Mouse (Mus musculus): ENCODE measurements around the gene Olfr1090. TPM values are rescaled to one million over a fixed set of nuclear protein-coding genes. Genes with fewer than 3 reads are reported as not detected.

The Olfr1090 gene
- not detected for polyA plus RNA-seq (2014; fragmentation: Illumina TruSeq; extraction: RNeasy Lipid Tissue Mini Kit (QIAGEN cat#74804); ENCODE audit: low read depth, low replicate concordance)

GRCm38 (mm10) chr2:86758893-86759292 lies at the start of gene Olfr1090:
Gene Olfr1090, minus strand, starts transcription at chr2:86758993.

GRCm38 (mm10) chr2:86782179-86782578 lies 23.4 kb upstream of the Olfr1090 start, which contains the start of gene Olfr1093:
Gene Olfr1093, plus strand, starts transcription at chr2:86782479.

GRCm38 (mm10) chr2:86733601-86734000 lies 25.2 kb downstream of the Olfr1090 start, which contains the start of gene Olfr1089:
Gene Olfr1089, minus strand, starts transcription at chr2:86733701.

Other genes with a start within 250 kb of the Olfr1090 start
- gene Olfr1079, start 216.5 kb downstream of the Olfr1090 start, polyA plus RNA-seq (2014; fragmentation: Illumina TruSeq; extraction: RNeasy Lipid Tissue Mini Kit (QIAGEN cat#74804); ENCODE audit: low read depth, low replicate concordance) = not detected
- gene Olfr1080, start 200.8 kb downstream of the Olfr1090 start, polyA plus RNA-seq (2014; fragmentation: Illumina TruSeq; extraction: RNeasy Lipid Tissue Mini Kit (QIAGEN cat#74804); ENCODE audit: low read depth, low replicate concordance) = not detected
- not detected for gene Olfr1082, start 160.0 kb downstream of the Olfr1090 start, polyA plus RNA-seq (2014; fragmentation: Illumina TruSeq; extraction: RNeasy Lipid Tissue Mini Kit (QIAGEN cat#74804); ENCODE audit: low read depth, low replicate concordance)
- gene Olfr1084, start 119.3 kb downstream of the Olfr1090 start, polyA plus RNA-seq (2014; fragmentation: Illumina TruSeq; extraction: RNeasy Lipid Tissue Mini Kit (QIAGEN cat#74804); ENCODE audit: low read depth, low replicate concordance) = not detected
- gene Olfr1085, start 97.0 kb downstream of the Olfr1090 start, polyA plus RNA-seq (2014; fragmentation: Illumina TruSeq; extraction: RNeasy Lipid Tissue Mini Kit (QIAGEN cat#74804); ENCODE audit: low read depth, low replicate concordance) = not detected
- gene Olfr1086, start 78.9 kb downstream of the Olfr1090 start, polyA plus RNA-seq (2014; fragmentation: Illumina TruSeq; extraction: RNeasy Lipid Tissue Mini Kit (QIAGEN cat#74804); ENCODE audit: low read depth, low replicate concordance) = not detected
- not detected for gene Olfr1087, start 60.6 kb downstream of the Olfr1090 start, polyA plus RNA-seq (2014; fragmentation: Illumina TruSeq; extraction: RNeasy Lipid Tissue Mini Kit (QIAGEN cat#74804); ENCODE audit: low read depth, low replicate concordance)
- not detected for gene Olfr1089, start 25.3 kb downstream of the Olfr1090 start, polyA plus RNA-seq (2014; fragmentation: Illumina TruSeq; extraction: RNeasy Lipid Tissue Mini Kit (QIAGEN cat#74804); ENCODE audit: low read depth, low replicate concordance)
- gene Olfr1093, start 23.5 kb upstream of the Olfr1090 start, polyA plus RNA-seq (2014; fragmentation: Illumina TruSeq; extraction: RNeasy Lipid Tissue Mini Kit (QIAGEN cat#74804); ENCODE audit: low read depth, low replicate concordance) = not detected
- not detected for gene Olfr141, start 51.0 kb upstream of the Olfr1090 start, polyA plus RNA-seq (2014; fragmentation: Illumina TruSeq; extraction: RNeasy Lipid Tissue Mini Kit (QIAGEN cat#74804); ENCODE audit: low read depth, low replicate concordance)
- gene Olfr1094, start 65.7 kb upstream of the Olfr1090 start, polyA plus RNA-seq (2014; fragmentation: Illumina TruSeq; extraction: RNeasy Lipid Tissue Mini Kit (QIAGEN cat#74804); ENCODE audit: low read depth, low replicate concordance) = not detected
- not detected for gene Olfr1095, start 92.7 kb upstream of the Olfr1090 start, polyA plus RNA-seq (2014; fragmentation: Illumina TruSeq; extraction: RNeasy Lipid Tissue Mini Kit (QIAGEN cat#74804); ENCODE audit: low read depth, low replicate concordance)
- not detected for gene Gm13723, start 115.8 kb upstream of the Olfr1090 start, polyA plus RNA-seq (2014; fragmentation: Illumina TruSeq; extraction: RNeasy Lipid Tissue Mini Kit (QIAGEN cat#74804); ENCODE audit: low read depth, low replicate concordance)
- not detected for gene Olfr1097, start 133.2 kb upstream of the Olfr1090 start, polyA plus RNA-seq (2014; fragmentation: Illumina TruSeq; extraction: RNeasy Lipid Tissue Mini Kit (QIAGEN cat#74804); ENCODE audit: low read depth, low replicate concordance)
- gene Olfr1098, start 165.6 kb upstream of the Olfr1090 start, polyA plus RNA-seq (2014; fragmentation: Illumina TruSeq; extraction: RNeasy Lipid Tissue Mini Kit (QIAGEN cat#74804); ENCODE audit: low read depth, low replicate concordance) = not detected
- gene Olfr1099, start 201.7 kb upstream of the Olfr1090 start, polyA plus RNA-seq (2014; fragmentation: Illumina TruSeq; extraction: RNeasy Lipid Tissue Mini Kit (QIAGEN cat#74804); ENCODE audit: low read depth, low replicate concordance) = not detected
- not detected for gene Olfr1100, start 221.0 kb upstream of the Olfr1090 start, polyA plus RNA-seq (2014; fragmentation: Illumina TruSeq; extraction: RNeasy Lipid Tissue Mini Kit (QIAGEN cat#74804); ENCODE audit: low read depth, low replicate concordance)
- not detected for gene Olfr1101, start 232.2 kb upstream of the Olfr1090 start, polyA plus RNA-seq (2014; fragmentation: Illumina TruSeq; extraction: RNeasy Lipid Tissue Mini Kit (QIAGEN cat#74804); ENCODE audit: low read depth, low replicate concordance)
- gene Olfr1102, start 239.4 kb upstream of the Olfr1090 start, polyA plus RNA-seq (2014; fragmentation: Illumina TruSeq; extraction: RNeasy Lipid Tissue Mini Kit (QIAGEN cat#74804); ENCODE audit: low read depth, low replicate concordance) = not detected

Data from adipose tissue, adult 10 weeks (tissue).